Mouse (Mus musculus): ENCODE data around the gene 1700102P08Rik. TPM values are rescaled to one million over a fixed set of nuclear protein-coding genes. Genes with fewer than 3 reads are reported as not detected.

The 1700102P08Rik gene
- total RNA-seq, 2 experiments from 2014 or later = 0.52 TPM; not detected in 1

- ATAC-seq (replicated peaks; ENCODE audit: low FRiP score, low TSS enrichment, poor library complexity, severe bottlenecking) = peak; percentile 72
Measured at GRCm38 (mm10) chr9:108404451-108404850, 11.8 kb downstream of the 1700102P08Rik start.

GRCm38 (mm10) chr9:108409535-108409934 lies 16.9 kb downstream of the 1700102P08Rik start:
- no peak for ATAC-seq (replicated peaks; ENCODE audit: low FRiP score, low TSS enrichment, poor library complexity, severe bottlenecking)

DNA sequence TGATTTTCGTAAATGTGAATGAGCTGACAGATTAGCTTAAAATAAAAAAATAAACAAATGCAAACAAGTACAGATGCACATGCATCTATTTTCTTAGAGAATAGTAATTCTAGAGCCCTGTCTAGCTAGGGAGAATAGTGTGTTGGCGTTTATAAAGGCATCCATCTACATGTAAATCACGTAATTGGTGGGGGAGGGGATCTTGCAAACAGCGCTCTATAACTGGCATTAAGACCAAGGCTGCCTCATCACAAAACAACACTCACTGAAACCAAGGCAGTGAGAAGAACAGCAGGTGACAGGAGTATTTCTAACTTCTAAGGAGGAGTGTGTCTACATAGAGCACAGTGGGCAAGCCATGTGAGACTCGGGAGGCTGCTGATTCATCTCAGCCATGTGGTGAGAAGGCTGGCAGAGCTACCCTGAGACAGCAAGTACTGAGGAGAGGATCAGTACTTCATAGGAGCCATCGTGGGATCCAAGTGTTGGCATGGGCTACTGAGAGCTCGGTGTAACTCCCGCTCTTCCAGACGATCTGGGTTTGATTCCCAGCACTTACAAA lies 18.9 kb downstream of the 1700102P08Rik start:
- no peak for ATAC-seq (replicated peaks; ENCODE audit: low FRiP score, low TSS enrichment, poor library complexity, severe bottlenecking)

DNA sequence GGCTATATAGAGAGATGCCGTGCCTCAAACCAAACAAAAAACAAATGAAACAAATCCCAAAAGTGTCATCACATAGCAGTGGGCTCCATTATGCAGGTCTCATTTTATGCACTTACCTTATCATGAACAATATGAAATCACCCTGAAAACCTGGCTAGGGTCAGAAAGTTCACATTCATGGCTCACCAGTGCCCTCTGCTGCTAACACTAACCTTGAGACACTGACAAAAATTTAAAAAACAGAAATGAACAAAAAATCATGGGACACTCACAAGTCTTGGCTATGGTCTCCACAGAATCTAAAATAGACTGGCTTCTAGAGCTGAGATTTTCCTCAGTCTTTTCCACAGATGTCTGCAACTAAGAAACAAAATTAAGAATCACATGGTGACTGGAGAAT lies 19.6 kb downstream of the 1700102P08Rik start:
- ATAC-seq (replicated peaks; ENCODE audit: low FRiP score, low TSS enrichment, poor library complexity, severe bottlenecking) = 0 out of 2 replicates have a peak, but pooled peaks have one; percentile 47

GRCm38 (mm10) chr9:108428384-108428783 lies 35.8 kb downstream of the 1700102P08Rik start, which contains the start of gene Ccdc36:
Ccdc36 (minus strand) TSS chr9:108428484.
- no peak for ATAC-seq (replicated peaks; ENCODE audit: low FRiP score, low TSS enrichment, poor library complexity, severe bottlenecking)

GRCm38 (mm10) chr9:108431431-108432067 lies 38.9 kb downstream of the 1700102P08Rik start:
- ATAC-seq (replicated peaks; ENCODE audit: low FRiP score, low TSS enrichment, poor library complexity, severe bottlenecking) = peak; percentile 75

DNA sequence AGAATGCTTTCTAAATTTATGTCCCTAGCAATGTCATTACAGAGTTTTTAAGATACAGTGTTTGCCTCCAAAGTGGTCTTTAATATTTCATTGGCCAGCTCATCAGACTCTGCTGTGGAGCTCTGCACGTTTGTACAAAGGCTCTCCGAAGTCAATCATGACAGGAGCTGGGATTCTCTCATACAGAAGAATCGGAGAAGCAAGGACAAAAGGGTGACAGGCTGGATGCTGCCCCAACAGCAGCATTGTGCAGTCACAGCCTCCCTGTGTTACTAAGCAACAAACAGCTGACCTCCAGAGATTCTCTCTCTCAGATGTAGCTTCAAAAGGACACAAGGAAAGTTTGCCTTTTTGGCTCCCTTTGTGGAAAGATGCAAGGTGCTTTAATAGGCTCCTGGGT lies 43.6 kb downstream of the 1700102P08Rik start, which contains the start of gene BC048562:
Gene BC048562, plus strand, starts transcription at position 301 of the 400 bp plus-strand sequence.
- no peak for ATAC-seq (replicated peaks; ENCODE audit: low FRiP score, low TSS enrichment, poor library complexity, severe bottlenecking)

- ATAC-seq (replicated peaks; ENCODE audit: low FRiP score, low TSS enrichment, poor library complexity, severe bottlenecking) = no peak
Measured at GRCm38 (mm10) chr9:108439176-108439575, 46.6 kb downstream of the 1700102P08Rik start.

GRCm38 (mm10) chr9:108440485-108440884 lies 47.9 kb downstream of the 1700102P08Rik start:
- no peak for ATAC-seq (replicated peaks; ENCODE audit: low FRiP score, low TSS enrichment, poor library complexity, severe bottlenecking)

- no peak for ATAC-seq (replicated peaks; ENCODE audit: low FRiP score, low TSS enrichment, poor library complexity, severe bottlenecking)
Measured at GRCm38 (mm10) chr9:108441236-108441919, 48.8 kb downstream of the 1700102P08Rik start.

DNA sequence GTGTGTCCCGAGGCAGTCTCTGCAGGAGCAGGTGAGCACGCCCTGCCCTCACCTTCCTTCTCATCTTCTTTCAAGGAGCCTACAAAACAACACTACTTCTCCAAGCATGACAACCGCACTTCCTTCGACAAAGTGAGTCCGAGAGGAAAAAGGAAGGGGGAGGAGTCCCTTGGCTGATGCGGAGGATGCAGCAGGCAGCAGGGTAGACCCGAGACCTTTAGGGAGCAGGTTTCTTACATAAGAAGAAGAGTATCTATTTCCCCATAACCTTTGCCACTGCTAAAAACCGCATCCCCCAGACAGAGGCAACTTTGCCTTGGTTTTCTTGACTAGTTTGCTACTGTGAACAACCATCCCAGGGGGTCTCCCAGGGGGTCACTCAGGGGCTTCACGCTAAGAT lies 52.5 kb downstream of the 1700102P08Rik start:
- ATAC-seq (replicated peaks; ENCODE audit: low FRiP score, low TSS enrichment, poor library complexity, severe bottlenecking) = no peak

- ATAC-seq (replicated peaks; ENCODE audit: low FRiP score, low TSS enrichment, poor library complexity, severe bottlenecking) = no peak
Measured at GRCm38 (mm10) chr9:108449860-108450259, 57.3 kb downstream of the 1700102P08Rik start.

DNA sequence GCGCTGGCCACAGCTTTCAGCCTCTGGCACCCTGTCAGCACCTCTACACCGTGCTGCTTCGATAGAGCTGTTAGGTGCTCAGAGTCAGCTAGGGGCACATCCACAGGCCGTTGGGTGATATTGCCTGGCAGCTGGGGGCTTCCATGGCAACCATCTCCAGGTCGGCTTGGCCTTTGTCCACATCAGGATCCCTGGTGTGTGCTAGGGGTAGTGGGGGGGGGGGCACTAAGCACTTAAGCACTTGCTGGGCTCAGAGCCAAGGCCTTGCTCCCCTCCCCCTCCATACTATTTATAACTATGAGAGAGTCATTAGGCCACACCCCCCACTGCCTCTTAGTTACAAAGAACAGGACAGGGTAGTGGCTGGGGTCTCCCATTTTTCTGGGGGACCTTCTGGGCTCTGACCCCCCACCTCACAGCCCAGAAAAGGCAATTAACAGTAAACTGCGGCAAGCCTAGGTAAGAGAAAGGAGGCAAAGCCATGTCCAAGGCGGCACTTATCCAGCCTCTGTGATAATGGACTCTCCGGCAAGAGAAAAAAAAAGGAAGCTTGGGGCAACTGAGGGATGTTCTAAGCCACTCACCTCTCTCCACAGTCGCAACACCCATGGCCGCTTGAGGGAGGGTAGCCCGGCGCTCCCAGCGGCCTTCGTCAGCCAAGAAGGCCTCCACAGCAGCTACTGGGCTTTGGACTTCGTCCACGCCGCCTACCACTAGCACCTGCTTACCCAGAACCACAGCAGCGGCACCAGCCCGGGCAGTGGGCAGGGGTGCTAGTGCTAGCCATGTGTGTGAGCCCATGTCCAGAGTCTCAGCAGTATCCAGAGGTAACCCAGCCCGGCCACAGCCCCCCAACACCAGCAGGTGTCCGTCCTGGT lies 57.9 kb downstream of the 1700102P08Rik start:
- ATAC-seq (replicated peaks; ENCODE audit: low FRiP score, low TSS enrichment, poor library complexity, severe bottlenecking) = peak; percentile 36

GRCm38 (mm10) chr9:108451170-108451493 lies 58.5 kb downstream of the 1700102P08Rik start:
- peak; percentile 15; the same call in 1 of the 2 replicates for ATAC-seq (replicated peaks; ENCODE audit: low FRiP score, low TSS enrichment, poor library complexity, severe bottlenecking)

DNA sequence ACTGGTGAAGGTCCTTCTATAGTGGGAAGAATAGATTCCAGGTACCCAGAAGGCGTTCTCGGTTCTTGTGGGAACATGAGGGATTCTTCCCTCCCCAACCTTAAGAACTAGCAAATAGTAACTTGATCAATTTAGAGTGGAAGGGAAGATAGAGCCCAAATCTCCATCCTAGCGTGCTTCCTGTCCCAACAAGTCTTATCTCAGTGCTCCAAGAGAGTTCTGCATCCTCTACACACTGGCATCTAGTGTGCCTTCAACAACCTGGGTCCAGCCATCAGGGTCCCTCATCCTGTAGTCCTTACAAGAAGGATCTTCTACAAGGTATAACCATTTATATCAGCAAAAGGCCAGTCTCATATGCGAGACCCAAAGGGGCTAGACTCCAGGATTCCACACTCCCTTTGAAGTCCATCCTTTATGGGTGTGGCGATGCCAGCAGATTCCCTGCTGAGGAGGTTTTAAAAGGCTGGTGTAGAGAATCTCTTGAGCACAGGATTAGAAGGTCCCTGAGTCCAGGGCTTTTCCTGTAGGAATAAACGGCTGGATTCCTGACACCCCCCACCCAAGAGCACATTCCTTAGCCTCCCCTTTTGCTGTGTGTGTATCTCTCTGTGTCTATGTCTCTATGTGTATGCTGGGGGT lies 59.0 kb downstream of the 1700102P08Rik start:
- ATAC-seq (replicated peaks; ENCODE audit: low FRiP score, low TSS enrichment, poor library complexity, severe bottlenecking) = no peak

GRCm38 (mm10) chr9:108452291-108452906 lies 59.8 kb downstream of the 1700102P08Rik start:
- peak; percentile 67 for ATAC-seq (replicated peaks; ENCODE audit: low FRiP score, low TSS enrichment, poor library complexity, severe bottlenecking)

DNA sequence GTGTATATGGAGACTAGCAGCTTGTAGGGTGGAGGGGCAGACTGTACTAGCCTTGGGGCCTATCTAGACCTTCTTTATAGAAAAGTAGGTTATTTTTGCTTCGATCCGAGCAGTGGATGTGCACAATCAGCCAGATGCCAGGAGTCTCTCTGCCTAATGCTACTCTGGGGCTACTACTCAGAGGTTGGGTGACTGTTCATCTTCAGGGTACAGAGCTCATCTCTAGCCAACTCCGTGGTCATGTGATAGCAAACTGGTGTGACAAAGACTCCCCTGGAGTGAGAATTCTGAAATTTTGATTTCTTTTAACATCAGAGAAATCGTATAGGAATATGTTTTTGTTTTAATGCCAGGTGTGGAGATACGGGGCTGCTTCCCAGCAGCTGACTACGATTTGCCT lies 60.3 kb downstream of the 1700102P08Rik start:
- ATAC-seq (replicated peaks; ENCODE audit: low FRiP score, low TSS enrichment, poor library complexity, severe bottlenecking) = peak; percentile 6; the same call in 1 of the 2 replicates

GRCm38 (mm10) chr9:108453458-108453857 lies 60.9 kb downstream of the 1700102P08Rik start:
- ATAC-seq (replicated peaks; ENCODE audit: low FRiP score, low TSS enrichment, poor library complexity, severe bottlenecking) = no peak

- no peak for ATAC-seq (replicated peaks; ENCODE audit: low FRiP score, low TSS enrichment, poor library complexity, severe bottlenecking)
Measured at GRCm38 (mm10) chr9:108454429-108454828, 61.8 kb downstream of the 1700102P08Rik start.

Measured in megakaryocyte-erythroid progenitor cell, adult 5-6 weeks (primary cell).